Mouse (Mus musculus) MEL (cell line): ENCODE measurements around the gene P2rx3.

Experiments
- CHD2 ChIP-seq: IDR thresholded peaks from 2 replicates; pipeline ENCODE4 v1.6.1; 2011; ENCODE audit warnings: low read length, improper control_type of control experiment
- CTCF ChIP-seq, 3 experiments: IDR thresholded peaks in 2 of 3; conservative IDR thresholded peaks in 1 of 3; 2 replicates each; pipeline ENCODE4 v1.5.1; 2011 to 2012; ENCODE audit warnings: low read length in 3 of 3, low read depth in 2 of 3, mild to moderate bottlenecking in 2 of 3, improper control_type of control experiment in 1 of 3, inconsistent platforms in 1 of 3, mixed read lengths in 1 of 3, moderate library complexity in 1 of 3; ENCODE audit not compliant: control insufficient read depth in 1 of 3, insufficient read depth in 1 of 3, poor library complexity in 1 of 3, severe bottlenecking in 1 of 3
- MAZ ChIP-seq: IDR thresholded peaks from 2 replicates; pipeline ENCODE4 v1.6.1; 2012; ENCODE audit warnings: low read depth, mild to moderate bottlenecking, inconsistent platforms, low read length, improper control_type of control experiment
- MXI1 ChIP-seq: IDR thresholded peaks from 2 replicates; pipeline ENCODE4 v1.6.1; 2011; ENCODE audit warnings: mild to moderate bottlenecking, low read depth, low read length, improper control_type of control experiment
- RAD21 ChIP-seq: IDR thresholded peaks from 2 replicates; pipeline ENCODE4 v1.6.1; 2011; ENCODE audit warnings: mild to moderate bottlenecking, low read depth, low read length, improper control_type of control experiment
- RCOR1 ChIP-seq: IDR thresholded peaks from 2 replicates; pipeline ENCODE4 v1.6.1; 2012; ENCODE audit warnings: low read depth, mild to moderate bottlenecking, inconsistent platforms, low read length, improper control_type of control experiment
- TCF12 ChIP-seq: IDR thresholded peaks from 2 replicates; pipeline ENCODE4 v1.6.1; 2014; ENCODE audit warnings: low read depth, mild to moderate bottlenecking, inconsistent platforms, low read length, improper control_type of control experiment, moderate library complexity

- no peak for TF ChIP-seq MAZ
- no peak for TF ChIP-seq TCF12
- TF ChIP-seq CTCF (IDR thresholded peaks at IDR 0.05 in 2 of 3, conservative IDR thresholded peaks at IDR 0.05 in 1 of 3; ENCODE audit: control insufficient read depth in 1 of 3, insufficient read depth in 1 of 3, low read depth in 2 of 3, low read length in 3 of 3, poor library complexity in 1 of 3, severe bottlenecking in 1 of 3) = no peak
- TF ChIP-seq RAD21 = no peak
- TF ChIP-seq RCOR1 = no peak
- no peak for TF ChIP-seq MXI1
- TF ChIP-seq CHD2 = no peak
Observed at GRCm38 (mm10) chr2:85030989-85031388, 6.3 kb downstream of the P2rx3 start.
